Mouse (Mus musculus) ES-E14 (cell line): ENCODE results near the gene Rabgap1l. TPM values are rescaled to one million over a fixed set of nuclear protein-coding genes. Genes with fewer than 3 reads are reported as not detected.

Experiments used
- DNase-seq: peaks from one replicate; pipeline ENCODE4 v3.0.0-alpha.2; 2013; ENCODE audit warnings: low read depth, low spot score
- H3K27ac ChIP-seq: 2 replicates; pipeline ENCODE4 v1.5.1; 2012; ENCODE audit warnings: low read depth, mild to moderate bottlenecking, low read length, moderate library complexity, mixed read lengths; ENCODE audit not compliant: poor library complexity, insufficient read depth, severe bottlenecking
- H3K36me3 ChIP-seq: 2 replicates; pipeline ENCODE4 v1.6.1; 2012; ENCODE audit warnings: mild to moderate bottlenecking, low read length, moderate library complexity, mixed read lengths; ENCODE audit not compliant: control insufficient read depth, poor library complexity, insufficient read depth, severe bottlenecking
- H3K4me1 ChIP-seq, 2 experiments: fragments of 150-350 bp in 1 of 2; sonication (generic) in 1 of 2; 2 replicates each; pipeline ENCODE4 v1.6.1; 2012; ENCODE audit warnings: low read length in 2 of 2, mild to moderate bottlenecking in 1 of 2, mixed read lengths in 1 of 2; ENCODE audit not compliant: control insufficient read depth in 2 of 2, insufficient read depth in 2 of 2, poor library complexity in 1 of 2
- H3K4me3 ChIP-seq, 2 experiments: fragments of 150-350 bp in 1 of 2; sonication (generic) in 1 of 2; 2 replicates each; pipeline ENCODE4 v1.5.1; 2012; ENCODE audit warnings: low read length in 2 of 2, low read depth in 1 of 2, mild to moderate bottlenecking in 1 of 2, mixed read lengths in 1 of 2; ENCODE audit not compliant: insufficient read depth in 1 of 2, poor library complexity in 1 of 2, severe bottlenecking in 1 of 2
- H3K9ac ChIP-seq: 2 replicates; pipeline ENCODE4 v1.6.1; 2012; ENCODE audit warnings: low read depth, mild to moderate bottlenecking, low read length, mixed read lengths; ENCODE audit not compliant: poor library complexity, insufficient read depth, severe bottlenecking
- H3K9me3 ChIP-seq: fragments of 150-350 bp; sonication (generic); 2 replicates; pipeline ENCODE4 v1.6.1; 2012; ENCODE audit warnings: low read depth, mild to moderate bottlenecking, low read length; ENCODE audit not compliant: control insufficient read depth, insufficient read depth
- CHD2 ChIP-seq: IDR thresholded peaks from 2 replicates; pipeline ENCODE4 v1.6.1; 2014; ENCODE audit warnings: mild to moderate bottlenecking, low read depth, low read length, inconsistent platforms
- HCFC1 ChIP-seq: IDR thresholded peaks from 2 replicates; pipeline ENCODE4 v1.6.1; 2012; ENCODE audit warnings: low read length, inconsistent platforms, borderline replicate concordance; ENCODE audit not compliant: insufficient read depth
- MAFK ChIP-seq: IDR thresholded peaks from 2 replicates; pipeline ENCODE4 v1.6.1; 2014; ENCODE audit warnings: mild to moderate bottlenecking, low read depth, low read length, inconsistent platforms; ENCODE audit not compliant: insufficient read depth
- ZC3H11A ChIP-seq: IDR thresholded peaks from 2 replicates; pipeline ENCODE4 v1.6.1; 2012; ENCODE audit warnings: low read depth, mild to moderate bottlenecking, inconsistent platforms, low read length, borderline replicate concordance
- ZNF384 ChIP-seq: IDR thresholded peaks from 2 replicates; pipeline ENCODE4 v1.6.1; 2012; ENCODE audit warnings: low read depth, low read length, inconsistent platforms
- in situ Hi-C, 2 experiments: fragments of 600-800 bp; cut with MboI; formaldehyde crosslinking; loops; one replicate each; pipeline ENCODE4 v1.15.1; 2025; ENCODE audit warnings: low sequenced_read_pairs in 2 of 2, inconsistent platforms in 1 of 2; ENCODE audit not compliant: unreplicated experiment in 2 of 2
- total RNA-seq: library from RNA; depleted of rRNA; stranded (reverse); fragments of 300-350 nt; gene quantifications from 2 replicates; pipeline ENCODE4 v1.2.3, GENCODE M21; 2012

The Rabgap1l gene
- total RNA-seq, 1 experiment, result 10.3 TPM

DNA sequence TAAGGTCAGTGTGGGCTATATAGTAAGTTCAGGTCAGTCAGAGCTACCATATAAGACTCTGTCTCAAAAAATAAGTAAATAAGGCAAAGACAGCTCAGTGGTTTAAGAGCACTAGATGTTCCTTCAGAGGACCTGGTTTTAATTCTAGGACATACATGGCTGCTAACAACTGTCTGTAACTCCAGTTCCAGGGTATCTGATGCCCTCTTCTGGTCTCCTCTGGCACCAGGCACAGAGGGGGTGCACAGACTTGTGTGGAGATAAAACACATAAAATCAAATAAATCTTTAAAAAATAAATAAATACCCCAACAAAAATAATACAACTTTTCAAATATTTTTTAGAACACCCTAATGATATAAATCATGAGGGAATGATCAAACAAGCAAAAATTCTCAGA is 2.4 kb downstream of the Rabgap1l start:
- H3K9me3 ChIP-seq, result no peaks in the 10 kb centered on the region
- TF ChIP-seq MAFK (no peak), ZNF384 (no peak), HCFC1 (no peak), CHD2 (no peak), ZC3H11A (no peak)
- in situ Hi-C loops, result no loop called here
- H3K4me1 ChIP-seq, result no peaks in the 10 kb centered on the region
- no peaks in the 10 kb centered on the region for H3K36me3 ChIP-seq
- no peak overlapping the region for H3K9ac ChIP-seq
- no peak overlapping the region for H3K27ac ChIP-seq
- H3K4me3 ChIP-seq, result no peak overlapping the region
- no peak for DNase-seq

DNA sequence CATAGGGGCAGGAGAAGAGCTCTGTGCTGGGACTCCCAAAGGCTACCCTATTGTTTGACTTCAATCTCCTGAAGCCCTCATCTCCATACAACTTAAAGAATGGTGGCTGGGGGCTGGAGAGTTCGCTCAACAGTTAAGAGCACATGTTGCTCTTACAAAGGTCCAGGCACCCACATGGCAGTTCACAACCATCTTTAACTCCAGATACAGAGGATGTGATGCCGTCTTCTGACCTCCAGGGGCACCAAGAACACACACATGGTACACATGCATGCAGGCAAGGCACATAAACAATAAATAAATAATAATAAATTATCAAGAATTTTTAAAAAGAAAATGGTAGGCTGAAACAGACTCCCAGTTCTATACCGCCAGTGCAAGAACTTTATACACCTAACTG is 3.1 kb downstream of the Rabgap1l start:
- DNase-seq, result no peak
- no peaks in the 10 kb centered on the region for H3K4me1 ChIP-seq
- H3K9ac ChIP-seq, result no peak overlapping the region
- in situ Hi-C loops, result no loop called here
- no peak overlapping the region for H3K27ac ChIP-seq
- H3K36me3 ChIP-seq, result no peaks in the 10 kb centered on the region
- no peak overlapping the region for H3K4me3 ChIP-seq
- TF ChIP-seq ZNF384 (no peak), HCFC1 (no peak), ZC3H11A (no peak)
- no peaks in the 10 kb centered on the region for H3K9me3 ChIP-seq

DNA sequence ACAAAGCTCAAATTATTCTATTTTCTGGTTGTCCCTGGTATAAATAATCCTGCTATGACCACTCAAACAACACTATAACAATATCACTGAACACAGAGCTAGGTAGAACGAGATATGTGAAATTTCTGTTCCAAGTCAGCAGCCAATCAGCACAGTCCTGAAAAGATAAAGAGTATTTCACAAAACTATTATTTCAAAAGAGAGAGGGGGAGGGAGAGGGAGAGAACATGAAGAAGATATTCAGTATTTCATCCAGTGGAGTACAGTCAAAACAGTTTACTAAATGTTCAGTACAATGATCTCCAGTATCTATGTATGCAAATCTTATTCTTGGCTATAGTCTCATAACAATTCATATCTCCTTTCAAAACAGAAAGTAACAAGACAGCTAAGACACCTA is 5.1 kb downstream of the Rabgap1l start:
- in situ Hi-C loops, result no loop called here

DNA sequence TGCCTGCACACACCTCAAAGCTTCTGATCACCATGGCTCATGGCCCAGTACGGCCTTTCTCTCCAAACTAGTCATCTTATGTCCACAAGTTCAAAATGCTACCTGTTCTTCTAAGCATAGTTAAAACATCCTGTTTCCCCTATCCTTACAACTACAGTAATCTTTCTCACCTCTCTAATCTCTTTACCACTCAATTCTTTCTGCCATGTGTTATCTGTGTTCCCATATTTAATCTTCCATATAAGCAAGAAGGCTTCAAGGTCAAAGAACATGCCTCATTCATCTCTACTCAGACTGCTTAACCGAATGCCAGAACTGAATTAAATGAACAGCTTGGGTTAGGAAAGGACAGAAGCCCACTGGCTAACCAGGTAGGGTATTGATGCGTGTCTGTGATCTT is 5.8 kb downstream of the Rabgap1l start:
- Histone ChIP-seq H3K27ac (no peak overlapping the region), H3K36me3 (no peaks in the 10 kb centered on the region), H3K4me3 (no peak overlapping the region), H3K9me3 (no peaks in the 10 kb centered on the region), H3K4me1 (no peaks in the 10 kb centered on the region), H3K9ac (no peak overlapping the region)
- DNase-seq, result no peak
- TF ChIP-seq ZNF384, result no peak
- TF ChIP-seq HCFC1, result no peak
- no peak for TF ChIP-seq ZC3H11A
- no peak for TF ChIP-seq CHD2
- no peak for TF ChIP-seq MAFK
- in situ Hi-C loops, result no loop called here

More for the DNA sequence above, 5.1 kb downstream of the Rabgap1l start:
- no peak overlapping the region for H3K4me3 ChIP-seq
- no peak for DNase-seq
- no peaks in the 10 kb centered on the region for H3K9me3 ChIP-seq
- TF ChIP-seq ZC3H11A (no peak), HCFC1 (no peak), ZNF384 (no peak), MAFK (no peak), CHD2 (no peak)
- H3K36me3 ChIP-seq, result no peaks in the 10 kb centered on the region
- no peak overlapping the region for H3K9ac ChIP-seq
- H3K27ac ChIP-seq, result no peak overlapping the region
- H3K4me1 ChIP-seq, result no peaks in the 10 kb centered on the region

DNA sequence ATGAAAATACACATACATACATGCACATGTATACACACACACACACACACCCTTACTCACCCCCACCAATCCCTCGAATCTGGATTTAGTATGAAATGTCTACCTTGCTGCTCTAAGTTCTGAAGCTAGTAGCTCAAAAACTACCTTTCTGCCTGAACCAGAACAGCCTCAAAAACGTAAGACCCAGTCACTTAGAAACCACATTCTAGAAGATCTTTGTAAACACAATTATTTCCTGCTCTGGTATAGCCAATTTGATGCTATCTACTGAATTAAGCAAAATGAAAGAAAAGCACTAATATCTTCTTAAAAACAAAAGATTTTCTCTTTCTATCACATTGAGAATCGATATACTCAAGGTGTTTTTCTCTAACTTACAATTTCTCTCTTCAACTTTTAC is 6.4 kb downstream of the Rabgap1l start:
- H3K4me3 ChIP-seq, result no peak overlapping the region
- no peaks in the 10 kb centered on the region for H3K4me1 ChIP-seq
- no peak overlapping the region for H3K9ac ChIP-seq
- H3K9me3 ChIP-seq, result no peaks in the 10 kb centered on the region
- H3K36me3 ChIP-seq, result no peaks in the 10 kb centered on the region
- no peak for TF ChIP-seq MAFK
- no peak for TF ChIP-seq HCFC1
- TF ChIP-seq ZNF384, result no peak
- no peak for TF ChIP-seq ZC3H11A
- no peak for TF ChIP-seq CHD2
- in situ Hi-C loops, result no loop called here
- no peak for DNase-seq
- H3K27ac ChIP-seq, result no peak overlapping the region
